Mouse (Mus musculus) right cerebral cortex, adult 18-20 months (tissue): Measurements from ENCODE around the gene Tmem181a.
"Not testable (repeated sequence)": the region's sequence is repeated elsewhere in the genome, so short reads cannot be mapped to it uniquely, and the experiment has no call there.

Source experiments
- DNase-seq: peaks from one replicate; pipeline ENCODE4 v3.0.0; 2022; ENCODE audit warnings: mixed read lengths

Tmem181a gene

DNA sequence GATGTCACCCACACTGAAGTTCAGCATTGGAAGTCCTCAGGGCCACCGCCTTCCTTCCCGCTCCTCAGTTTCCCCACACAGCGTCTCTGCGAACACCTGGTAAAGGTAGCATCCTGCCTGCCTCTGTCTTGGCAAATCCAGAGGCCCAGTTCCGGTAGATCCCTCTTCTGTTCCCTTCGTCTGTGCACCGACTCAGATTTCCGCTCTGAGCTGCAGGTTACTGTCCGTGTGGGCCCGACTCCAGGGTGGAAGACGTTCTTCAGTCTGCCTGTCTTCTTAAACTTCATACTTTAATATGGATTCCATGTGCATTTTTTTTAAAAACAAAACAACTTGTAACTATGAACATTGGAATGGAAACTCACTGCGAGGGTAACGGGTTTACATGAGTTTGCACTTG lies 49.8 kb downstream of the Tmem181a start:
- DNase-seq: not testable (repeated sequence)

GRCm38 (mm10) chr17:6311716-6312115 lies 55.1 kb downstream of the Tmem181a start:
- not testable (repeated sequence) for DNase-seq

DNA sequence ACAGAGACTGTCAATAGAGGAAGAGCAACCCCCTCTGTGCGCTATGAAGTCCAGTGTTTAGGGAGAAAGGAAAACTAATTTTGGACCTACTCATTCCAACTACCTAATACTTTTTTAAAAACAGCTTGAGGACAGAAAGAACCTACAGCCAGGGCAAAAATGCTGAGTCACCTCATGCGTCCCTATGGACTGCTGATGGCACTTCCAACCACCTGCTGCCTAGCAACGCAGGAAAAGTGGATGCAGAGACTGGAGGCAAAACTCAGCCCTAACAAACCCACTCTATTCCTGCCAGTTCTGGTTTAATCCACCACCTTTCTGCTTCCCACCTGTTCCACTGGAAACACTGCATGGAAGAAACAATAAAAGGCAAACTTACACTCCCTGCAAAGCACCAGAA lies 56.1 kb downstream of the Tmem181a start:
- not testable (repeated sequence) for DNase-seq

DNA sequence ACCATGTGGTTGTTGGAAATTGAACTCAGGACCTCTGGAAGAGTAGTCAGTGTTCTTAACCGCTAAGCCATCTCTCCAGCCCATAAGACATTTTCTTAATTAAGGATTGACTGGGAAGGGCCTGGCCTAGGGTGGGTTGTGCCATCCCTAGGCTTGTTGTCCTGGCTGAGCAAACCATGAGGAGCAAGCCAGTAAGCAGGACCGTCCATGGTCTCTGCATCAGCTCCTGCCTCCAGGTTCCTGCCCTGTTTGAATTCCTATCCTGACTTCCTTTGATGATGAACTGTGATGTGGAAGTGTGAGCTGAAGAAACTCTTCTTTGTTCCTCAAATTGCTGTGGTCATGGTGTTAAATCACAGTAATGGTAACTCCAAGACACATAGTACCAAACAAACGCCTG lies 57.8 kb downstream of the Tmem181a start:
- DNase-seq: not testable (repeated sequence)

- not testable (repeated sequence) for DNase-seq
Observed at GRCm38 (mm10) chr17:6315706-6316105, 59.0 kb downstream of the Tmem181a start.

DNA sequence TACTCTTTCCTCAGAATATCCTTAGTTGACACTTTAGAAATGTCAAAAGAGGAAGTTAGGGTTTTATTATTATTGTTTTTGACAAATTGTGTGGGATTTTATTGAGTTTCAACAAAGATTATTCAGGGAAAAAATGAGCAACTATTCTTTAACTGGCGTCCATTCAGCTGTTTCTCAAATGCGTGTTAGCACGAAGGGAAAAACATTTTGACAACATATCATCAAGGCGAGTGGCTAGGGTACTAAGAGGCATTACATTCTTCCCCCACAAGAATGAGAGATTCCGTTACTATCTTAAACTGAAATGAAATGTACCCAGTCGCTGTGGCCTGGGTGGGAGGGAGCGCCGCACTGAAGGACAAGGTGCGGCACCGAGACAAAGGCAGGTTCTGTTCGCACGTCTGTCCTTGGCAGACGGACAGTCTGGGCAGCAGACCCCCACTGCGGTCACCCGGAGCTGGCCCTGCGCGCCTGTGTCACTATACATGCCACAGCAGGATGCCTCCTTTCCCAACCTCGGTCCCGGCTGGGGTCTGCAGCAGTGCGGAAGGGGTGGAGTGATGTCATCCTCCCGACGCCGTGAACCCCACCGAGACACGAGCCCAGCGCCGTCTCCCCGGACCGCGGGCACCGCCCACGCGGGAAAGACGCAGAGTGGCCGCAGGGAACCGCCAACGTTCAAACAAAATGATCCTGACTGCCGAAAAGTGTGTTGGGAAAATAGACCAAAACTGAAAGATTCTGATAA lies 59.9 kb downstream of the Tmem181a start:
- DNase-seq: peak; percentile 69

DNA sequence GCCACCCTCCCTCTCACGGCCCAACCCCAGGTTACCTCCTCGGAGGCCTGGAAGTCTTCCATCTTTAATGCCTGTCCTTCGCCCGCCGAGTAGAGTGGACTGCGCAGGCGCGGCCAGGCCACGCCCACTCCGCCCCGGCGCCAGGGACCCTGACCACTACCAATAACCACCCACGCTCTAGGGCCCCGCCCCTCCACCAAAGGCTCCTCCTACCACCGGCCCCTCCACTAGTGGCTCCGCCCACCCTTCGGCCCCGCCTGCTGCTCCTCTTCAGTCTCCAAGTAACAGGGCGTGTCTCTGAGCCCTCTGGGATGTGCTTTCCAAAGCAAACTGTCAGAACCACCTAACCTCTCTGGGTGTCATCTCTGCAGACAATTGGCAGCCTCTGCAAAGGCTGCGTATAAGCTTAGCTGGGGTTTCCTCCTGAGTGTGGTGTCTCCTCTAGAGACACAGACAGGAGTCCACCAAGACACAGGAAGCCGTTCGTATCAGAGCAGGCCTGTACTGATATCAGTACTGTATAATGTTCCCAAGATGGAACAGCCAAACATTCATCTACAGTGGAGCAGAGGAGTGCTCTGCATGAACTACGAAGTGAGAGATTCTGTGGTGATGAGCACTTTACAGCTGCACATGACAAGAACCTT lies 60.8 kb downstream of the Tmem181a start, which contains the start of gene Dynlt1a:
Gene Dynlt1a (minus strand): TSS at position 162 of the 647 bp plus-strand sequence.
- peak; percentile 94 for DNase-seq

- DNase-seq: not testable (repeated sequence)
Observed at GRCm38 (mm10) chr17:6321081-6321777, 64.6 kb downstream of the Tmem181a start.

DNA sequence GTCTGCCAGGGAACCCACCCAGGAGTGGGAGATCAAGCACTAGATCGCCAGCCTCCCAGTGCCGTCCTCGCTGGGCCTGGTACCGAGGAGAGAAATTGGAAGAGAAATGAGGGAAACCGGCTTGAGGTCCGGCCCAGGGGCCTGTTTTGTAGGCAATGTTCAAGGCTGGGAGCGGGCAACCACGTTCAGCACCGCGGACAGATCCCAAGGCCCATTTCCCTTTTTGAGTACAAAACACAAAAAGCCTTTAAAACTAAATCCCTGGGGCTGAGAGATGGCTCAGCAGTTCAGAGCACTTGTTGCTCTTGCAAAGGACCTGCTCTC lies 65.1 kb downstream of the Tmem181a start:
- not testable (repeated sequence) for DNase-seq

DNA sequence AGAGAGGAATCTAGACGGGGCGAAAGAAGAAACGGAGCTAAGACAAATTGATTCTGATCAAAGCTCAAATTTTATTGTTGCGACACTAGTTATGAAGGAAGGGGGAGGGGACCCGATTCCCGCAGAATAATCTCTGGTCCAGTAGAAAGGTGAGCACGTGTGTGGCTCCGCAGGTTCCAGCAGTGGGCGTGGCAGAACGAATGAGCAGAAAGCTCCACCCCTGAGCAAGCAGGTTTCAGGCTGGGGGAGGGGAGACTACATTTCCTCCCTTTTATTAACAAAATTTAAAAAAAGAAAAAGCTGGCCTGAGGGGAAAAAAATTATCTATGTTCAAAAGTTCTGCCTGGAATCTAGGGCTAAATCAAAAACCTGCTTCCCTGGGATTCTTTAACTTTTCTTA lies 68.4 kb downstream of the Tmem181a start:
- DNase-seq: not testable (repeated sequence)

- DNase-seq: not testable (repeated sequence)
Observed at GRCm38 (mm10) chr17:6325543-6325942, 68.9 kb downstream of the Tmem181a start.

- DNase-seq: not testable (repeated sequence)
Observed at GRCm38 (mm10) chr17:6327554-6327953, 70.9 kb downstream of the Tmem181a start.

GRCm38 (mm10) chr17:6328997-6329396 lies 72.3 kb downstream of the Tmem181a start:
- DNase-seq: not testable (repeated sequence)

DNA sequence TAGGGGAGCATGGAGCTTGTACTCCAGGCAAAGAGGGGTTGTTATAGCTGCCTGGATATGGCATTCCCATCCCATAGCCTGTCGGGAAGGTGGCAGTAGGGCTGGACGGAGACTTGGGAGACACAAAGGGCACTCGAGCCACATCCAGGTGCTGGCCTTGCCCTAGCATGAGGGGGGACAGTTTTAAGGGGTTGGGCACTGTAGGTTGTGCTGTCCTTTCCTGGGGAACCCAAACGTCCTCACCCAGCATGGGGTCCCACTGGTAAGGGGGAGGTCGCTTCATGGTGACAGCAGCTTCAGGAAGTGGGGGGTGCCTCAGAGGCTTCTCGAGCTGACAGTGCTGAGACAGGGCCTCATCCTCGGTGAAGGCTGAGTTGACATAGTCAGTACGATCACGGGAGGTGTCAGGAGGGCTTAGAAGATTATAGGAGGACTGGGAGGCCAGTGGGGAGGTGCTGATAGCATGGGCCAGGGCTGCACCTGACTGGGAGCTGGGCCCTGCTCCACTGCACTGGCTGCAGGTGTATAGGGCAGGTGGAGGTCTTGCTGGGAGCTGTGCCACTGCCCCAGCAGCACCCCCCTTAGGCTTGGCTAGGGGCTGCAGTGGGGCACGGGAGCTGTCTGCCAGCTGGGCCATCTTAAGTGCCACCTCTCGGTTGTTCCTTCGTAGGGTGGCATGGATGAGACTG lies 86.1 kb downstream of the Tmem181a start:
- not testable (repeated sequence) for DNase-seq

- DNase-seq: not testable (repeated sequence)
Observed at GRCm38 (mm10) chr17:6355256-6355655, 98.6 kb downstream of the Tmem181a start.
